Mouse (Mus musculus): ENCODE measurements around the gene Serpine2. TPM values are rescaled to one million over a fixed set of nuclear protein-coding genes. Genes with fewer than 3 reads are reported as not detected.
A peak's percentile ranks its signal among the peaks of the same experiment; 100 is the strongest.

The Serpine2 gene
- polyA plus RNA-seq, 1 experiment, result 46.7 TPM

- H3K36me3 ChIP-seq (ENCODE audit: control insufficient read depth, insufficient read depth, low read length), result no peaks in the 10 kb centered on the region
- no peak overlapping the region for H3K4me3 ChIP-seq (ENCODE audit: control insufficient read depth, insufficient read depth, low read length)
- H3K27me3 ChIP-seq (ENCODE audit: control insufficient read depth, insufficient read depth, low read length), result no peaks in the 10 kb centered on the region
- no peak for TF ChIP-seq CTCF (IDR thresholded peaks at IDR 0.05; ENCODE audit: borderline replicate concordance, control insufficient read depth, extremely low read depth, insufficient read depth, low read length, poor library complexity)
- no peak for TF ChIP-seq POLR2A (IDR thresholded peaks at IDR 0.05; ENCODE audit: control insufficient read depth, extremely low read depth, insufficient read depth, low read length, poor library complexity)
- H3K27ac ChIP-seq (ENCODE audit: control insufficient read depth, insufficient read depth, low read length), result no peak overlapping the region
- DNase-seq, result no peak
- 94% methylated on average over 11 of the region's 11 CpGs for WGBS
- no peaks in the 10 kb centered on the region for H3K4me1 ChIP-seq (replicated peaks; ENCODE audit: control insufficient read depth, insufficient read depth, low read length)
Observed at GRCm38 (mm10) chr1:79802858-79803427, 58.0 kb downstream of the Serpine2 start.

DNA sequence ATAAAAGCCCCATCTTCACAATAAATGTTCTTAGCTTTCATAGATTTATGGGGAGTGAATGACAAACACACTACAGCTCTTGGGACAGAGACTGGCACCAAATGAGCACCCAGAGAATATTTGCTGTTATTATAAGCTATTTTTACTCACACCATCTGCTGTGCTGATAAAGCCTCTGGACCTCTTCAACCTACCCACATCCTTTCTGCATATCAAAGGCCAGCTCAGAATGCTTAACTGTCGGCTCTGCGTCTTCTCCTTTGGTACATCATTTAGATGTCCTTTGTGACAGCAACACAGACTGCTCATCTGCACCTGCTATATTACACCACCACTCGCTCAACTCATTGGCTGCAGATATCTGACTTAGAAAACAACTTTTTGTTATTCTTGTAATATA is 63.9 kb downstream of the Serpine2 start:
- TF ChIP-seq POLR2A (IDR thresholded peaks at IDR 0.05; ENCODE audit: control insufficient read depth, extremely low read depth, insufficient read depth, low read length, poor library complexity) (no peak), CTCF (IDR thresholded peaks at IDR 0.05; ENCODE audit: borderline replicate concordance, control insufficient read depth, extremely low read depth, insufficient read depth, low read length, poor library complexity) (no peak)
- Histone ChIP-seq H3K4me1 (replicated peaks; ENCODE audit: control insufficient read depth, insufficient read depth, low read length) (no peaks in the 10 kb centered on the region), H3K36me3 (ENCODE audit: control insufficient read depth, insufficient read depth, low read length) (no peaks in the 10 kb centered on the region), H3K27me3 (ENCODE audit: control insufficient read depth, insufficient read depth, low read length) (no peaks in the 10 kb centered on the region), H3K27ac (ENCODE audit: control insufficient read depth, insufficient read depth, low read length) (no peak overlapping the region), H3K4me3 (ENCODE audit: control insufficient read depth, insufficient read depth, low read length) (no peak overlapping the region)
- no peak for DNase-seq
- WGBS, result 16% methylated on average over 3 of the region's 3 CpGs

DNA sequence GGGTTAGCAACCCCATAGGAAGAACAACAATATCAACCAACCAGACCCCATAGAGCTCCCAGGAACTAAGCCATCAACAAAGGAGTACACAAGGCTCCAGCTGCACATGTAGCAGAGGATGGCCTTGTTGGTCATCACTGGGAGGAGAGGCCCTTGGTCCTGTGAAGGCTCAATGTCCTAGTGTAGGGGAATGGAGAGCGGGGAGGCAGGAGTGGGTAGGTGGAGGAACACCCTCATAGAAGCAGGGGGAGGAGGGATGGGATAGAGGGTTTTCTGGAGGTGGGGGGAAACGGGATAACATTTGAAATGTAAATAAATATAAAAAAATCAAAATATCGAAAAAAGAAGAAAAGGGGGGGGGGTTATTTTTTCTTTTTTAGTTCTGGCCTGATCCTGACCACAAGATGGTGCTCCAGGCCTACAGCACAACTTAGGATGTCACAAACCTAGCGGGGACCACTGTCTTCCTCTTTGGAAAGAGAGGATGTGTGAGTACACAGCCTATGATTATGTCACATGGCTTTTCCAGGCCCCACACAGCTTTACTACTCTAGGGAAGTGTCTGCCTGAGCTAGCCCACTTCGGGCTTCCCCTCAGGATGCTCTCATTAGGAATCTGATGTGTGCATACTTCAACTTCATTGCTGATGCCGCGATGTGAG is 74.6 kb downstream of the Serpine2 start:
- no peak for TF ChIP-seq POLR2A (IDR thresholded peaks at IDR 0.05; ENCODE audit: control insufficient read depth, extremely low read depth, insufficient read depth, low read length, poor library complexity)
- no peak for TF ChIP-seq CTCF (IDR thresholded peaks at IDR 0.05; ENCODE audit: borderline replicate concordance, control insufficient read depth, extremely low read depth, insufficient read depth, low read length, poor library complexity)
- H3K27ac ChIP-seq (ENCODE audit: control insufficient read depth, insufficient read depth, low read length), result no peak overlapping the region
- no peaks in the 10 kb centered on the region for H3K4me1 ChIP-seq (replicated peaks; ENCODE audit: control insufficient read depth, insufficient read depth, low read length)
- DNase-seq, result no peak
- no peak overlapping the region for H3K4me3 ChIP-seq (ENCODE audit: control insufficient read depth, insufficient read depth, low read length)
- H3K36me3 ChIP-seq (ENCODE audit: control insufficient read depth, insufficient read depth, low read length), result peaks cover 11% of the 10 kb centered on the region
- 70% methylated on average over 7 of the region's 7 CpGs for WGBS
- no peaks in the 10 kb centered on the region for H3K27me3 ChIP-seq (ENCODE audit: control insufficient read depth, insufficient read depth, low read length)

DNA sequence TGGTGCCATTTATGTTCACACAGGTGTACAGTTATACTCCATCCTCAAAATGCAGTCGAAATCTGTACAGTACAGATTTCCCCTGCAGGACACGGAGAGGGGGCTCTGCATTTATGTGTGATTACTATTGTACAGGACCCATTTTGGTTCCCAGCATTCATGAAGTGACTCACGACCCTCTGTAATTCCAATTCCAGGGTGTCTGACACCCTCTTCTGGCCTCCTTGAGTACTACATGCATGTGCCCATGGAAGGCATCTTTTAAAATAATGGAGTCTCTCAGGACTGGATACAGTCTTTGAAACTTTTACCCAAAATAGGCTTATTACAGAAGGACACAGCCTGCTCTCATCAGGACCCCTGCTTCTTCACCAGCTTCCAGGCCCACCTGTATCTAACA is 78.5 kb downstream of the Serpine2 start:
- peaks cover 46% of the 10 kb centered on the region for H3K36me3 ChIP-seq (ENCODE audit: control insufficient read depth, insufficient read depth, low read length)
- no peaks in the 10 kb centered on the region for H3K4me1 ChIP-seq (replicated peaks; ENCODE audit: control insufficient read depth, insufficient read depth, low read length)
- DNase-seq, result peak; percentile 31
- WGBS, result 93% methylated on average over 3 of the region's 3 CpGs
- TF ChIP-seq CTCF (IDR thresholded peaks at IDR 0.05; ENCODE audit: borderline replicate concordance, control insufficient read depth, extremely low read depth, insufficient read depth, low read length, poor library complexity) (no peak), POLR2A (IDR thresholded peaks at IDR 0.05; ENCODE audit: control insufficient read depth, extremely low read depth, insufficient read depth, low read length, poor library complexity) (no peak)
- H3K27me3 ChIP-seq (ENCODE audit: control insufficient read depth, insufficient read depth, low read length), result no peaks in the 10 kb centered on the region
- no peak overlapping the region for H3K27ac ChIP-seq (ENCODE audit: control insufficient read depth, insufficient read depth, low read length)
- H3K4me3 ChIP-seq (ENCODE audit: control insufficient read depth, insufficient read depth, low read length), result no peak overlapping the region

- TF ChIP-seq POLR2A (IDR thresholded peaks at IDR 0.05; ENCODE audit: control insufficient read depth, extremely low read depth, insufficient read depth, low read length, poor library complexity), result no peak
- no peak for TF ChIP-seq CTCF (IDR thresholded peaks at IDR 0.05; ENCODE audit: borderline replicate concordance, control insufficient read depth, extremely low read depth, insufficient read depth, low read length, poor library complexity)
- no peaks in the 10 kb centered on the region for H3K4me1 ChIP-seq (replicated peaks; ENCODE audit: control insufficient read depth, insufficient read depth, low read length)
- H3K36me3 ChIP-seq (ENCODE audit: control insufficient read depth, insufficient read depth, low read length), result peaks cover 46% of the 10 kb centered on the region
- no peak for DNase-seq
- no peaks in the 10 kb centered on the region for H3K27me3 ChIP-seq (ENCODE audit: control insufficient read depth, insufficient read depth, low read length)
- H3K27ac ChIP-seq (ENCODE audit: control insufficient read depth, insufficient read depth, low read length), result no peak overlapping the region
- H3K4me3 ChIP-seq (ENCODE audit: control insufficient read depth, insufficient read depth, low read length), result no peak overlapping the region
- 91% methylated on average over 11 of the region's 11 CpGs for WGBS
Observed at GRCm38 (mm10) chr1:79778011-79778410, 83.0 kb downstream of the Serpine2 start.

DNA sequence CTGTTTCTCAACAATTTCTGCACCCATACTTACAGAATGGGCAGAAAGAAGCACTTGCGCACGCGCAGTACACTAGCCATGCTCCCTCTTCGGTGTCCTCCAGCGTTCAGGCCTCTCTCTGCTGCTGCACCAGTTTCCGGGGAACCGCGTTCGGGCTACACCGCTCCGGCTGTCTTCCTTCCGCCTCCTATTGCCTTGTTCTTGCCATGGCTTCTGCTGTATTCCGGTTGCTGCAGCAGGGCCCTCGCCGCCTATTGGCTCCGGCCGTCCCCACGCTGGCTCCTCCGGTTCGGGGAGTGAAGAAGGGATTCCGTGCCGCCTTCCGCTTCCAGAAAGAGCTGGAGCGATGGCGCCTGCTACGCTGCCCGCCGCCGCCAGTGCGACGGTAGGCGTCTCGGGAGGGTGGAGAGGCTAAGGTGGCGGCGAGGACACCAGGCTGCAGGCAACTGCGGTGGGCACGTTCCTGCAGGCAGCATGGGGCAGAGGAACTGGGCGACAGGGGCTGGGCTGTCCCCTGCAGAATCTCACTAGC is 85.0 kb downstream of the Serpine2 start, which contains the start of the genes Mrpl44 and Wdfy1:
TSS of gene Mrpl44 (plus strand) at position 92 of the 532 bp plus-strand sequence.
TSS of gene Wdfy1 (minus strand) at position 217 of the 532 bp plus-strand sequence.
- Histone ChIP-seq H3K27ac (ENCODE audit: control insufficient read depth, insufficient read depth, low read length) (peak within 1 kb of the TSS; percentile 20), H3K27me3 (ENCODE audit: control insufficient read depth, insufficient read depth, low read length) (no peaks in the 10 kb centered on the region), H3K4me1 (replicated peaks; ENCODE audit: control insufficient read depth, insufficient read depth, low read length) (no peaks in the 10 kb centered on the region), H3K36me3 (ENCODE audit: control insufficient read depth, insufficient read depth, low read length) (peaks cover 31% of the 10 kb centered on the region), H3K4me3 (ENCODE audit: control insufficient read depth, insufficient read depth, low read length) (peak within 1 kb of the TSS; percentile 84)
- peak; percentile 69; the same call in 1 of the 2 replicates for TF ChIP-seq POLR2A (IDR thresholded peaks at IDR 0.05; ENCODE audit: control insufficient read depth, extremely low read depth, insufficient read depth, low read length, poor library complexity)
- TF ChIP-seq CTCF (IDR thresholded peaks at IDR 0.05; ENCODE audit: borderline replicate concordance, control insufficient read depth, extremely low read depth, insufficient read depth, low read length, poor library complexity), result peak; percentile 73; the same call in 1 of the 2 replicates
- DNase-seq, result peak; percentile 97
- WGBS, result under 1% methylated on average over 38 of the region's 38 CpGs

Measured in thymus, adult 2 months (tissue).